Mouse (Mus musculus): ENCODE results near the gene Trio. TPM values are rescaled to one million over a fixed set of nuclear protein-coding genes. Genes with fewer than 3 reads are reported as not detected.

The Trio gene
- polyA plus RNA-seq, 1 experiment from 2014 or later, result 28.9 TPM

GRCm38 (mm10) chr15:27942148-27942847, 83.3 kb downstream of the Trio start:
- Histone ChIP-seq H3K9me3 (ENCODE audit: low read depth, low read length) (no peaks in the 10 kb centered on the region), H3K27ac (ENCODE audit: low read depth) (no peak overlapping the region), H3K4me1 (ENCODE audit: insufficient read depth) (peaks cover 12% of the 10 kb centered on the region), H3K9ac (no peak overlapping the region), H3K27me3 (ENCODE audit: insufficient read depth, low read length) (no peaks in the 10 kb centered on the region), H3K36me3 (ENCODE audit: insufficient read depth) (no peaks in the 10 kb centered on the region), H3K4me2 (no peak overlapping the region), H3K4me3 (ENCODE audit: low read depth, low read length) (no peak overlapping the region)
- TF ChIP-seq CTCF (IDR thresholded peaks at IDR 0.05; ENCODE audit: low read depth), result no peak
- ATAC-seq (ENCODE audit: insufficient read depth) (no peak), DNase-seq (no peak)
- 67% methylated on average over 11 of the region's 11 CpGs for WGBS

- Histone ChIP-seq H3K36me3 (ENCODE audit: insufficient read depth) (no peaks in the 10 kb centered on the region), H3K9me3 (ENCODE audit: low read depth, low read length) (no peaks in the 10 kb centered on the region)
Observed at GRCm38 (mm10) chr15:27941441-27941840, 84.2 kb downstream of the Trio start.

GRCm38 (mm10) chr15:27941020-27941419, 84.6 kb downstream of the Trio start:
- WGBS, result 53% methylated on average over 8 of the region's 8 CpGs
- Histone ChIP-seq H3K4me2 (no peak overlapping the region), H3K27me3 (ENCODE audit: insufficient read depth, low read length) (no peaks in the 10 kb centered on the region), H3K9ac (no peak overlapping the region), H3K36me3 (ENCODE audit: insufficient read depth) (no peaks in the 10 kb centered on the region), H3K27ac (ENCODE audit: low read depth) (no peak overlapping the region), H3K4me1 (ENCODE audit: insufficient read depth) (peaks cover 20% of the 10 kb centered on the region), H3K4me3 (ENCODE audit: low read depth, low read length) (no peak overlapping the region), H3K9me3 (ENCODE audit: low read depth, low read length) (no peaks in the 10 kb centered on the region)
- no peak for TF ChIP-seq CTCF (IDR thresholded peaks at IDR 0.05; ENCODE audit: low read depth)
- ATAC-seq (ENCODE audit: insufficient read depth) (no peak), DNase-seq (no peak)

More at GRCm38 (mm10) chr15:27941441-27941840, 84.2 kb downstream of the Trio start:
- Histone ChIP-seq H3K4me1 (ENCODE audit: insufficient read depth) (peaks cover 19% of the 10 kb centered on the region), H3K4me3 (ENCODE audit: low read depth, low read length) (no peak overlapping the region), H3K27me3 (ENCODE audit: insufficient read depth, low read length) (no peaks in the 10 kb centered on the region), H3K9ac (no peak overlapping the region), H3K4me2 (no peak overlapping the region), H3K27ac (ENCODE audit: low read depth) (no peak overlapping the region)
- no peak for ATAC-seq (ENCODE audit: insufficient read depth)
- 61% methylated on average over 8 of the region's 8 CpGs for WGBS
- no peak for TF ChIP-seq CTCF (IDR thresholded peaks at IDR 0.05; ENCODE audit: low read depth)
- DNase-seq, result no peak

- Histone ChIP-seq H3K36me3 (ENCODE audit: insufficient read depth) (no peaks in the 10 kb centered on the region), H3K9ac (no peak overlapping the region), H3K27me3 (ENCODE audit: insufficient read depth, low read length) (no peaks in the 10 kb centered on the region), H3K4me2 (no peak overlapping the region), H3K9me3 (ENCODE audit: low read depth, low read length) (no peaks in the 10 kb centered on the region), H3K4me1 (ENCODE audit: insufficient read depth) (peaks cover 22% of the 10 kb centered on the region), H3K4me3 (ENCODE audit: low read depth, low read length) (no peak overlapping the region), H3K27ac (ENCODE audit: low read depth) (no peak overlapping the region)
- DNase-seq (no peak), ATAC-seq (ENCODE audit: insufficient read depth) (no peak)
- TF ChIP-seq CTCF (IDR thresholded peaks at IDR 0.05; ENCODE audit: low read depth), result no peak
- 69% methylated on average over 4 of the region's 4 CpGs for WGBS
Observed at GRCm38 (mm10) chr15:27940032-27940431, 85.6 kb downstream of the Trio start.

- no peaks in the 10 kb centered on the region for H3K27me3 ChIP-seq (ENCODE audit: insufficient read depth, low read length)
- H3K4me3 ChIP-seq (ENCODE audit: low read depth, low read length), result no peak overlapping the region
- H3K4me1 ChIP-seq (ENCODE audit: insufficient read depth), result peaks cover 19% of the 10 kb centered on the region
- 61% methylated on average over 6 of the region's 6 CpGs for WGBS
- DNase-seq (no peak), ATAC-seq (ENCODE audit: insufficient read depth) (no peak)
- H3K4me2 ChIP-seq, result no peak overlapping the region
- no peaks in the 10 kb centered on the region for H3K9me3 ChIP-seq (ENCODE audit: low read depth, low read length)
- no peaks in the 10 kb centered on the region for H3K36me3 ChIP-seq (ENCODE audit: insufficient read depth)
- H3K9ac ChIP-seq, result no peak overlapping the region
- no peak for TF ChIP-seq CTCF (IDR thresholded peaks at IDR 0.05; ENCODE audit: low read depth)
- H3K27ac ChIP-seq (ENCODE audit: low read depth), result no peak overlapping the region
Observed at GRCm38 (mm10) chr15:27938886-27939285, 86.8 kb downstream of the Trio start.

- TF ChIP-seq CTCF (IDR thresholded peaks at IDR 0.05; ENCODE audit: low read depth), result no peak
- no peaks in the 10 kb centered on the region for H3K36me3 ChIP-seq (ENCODE audit: insufficient read depth)
- H3K9ac ChIP-seq, result peak overlapping the region; percentile 35
- 22% methylated on average over 24 of the region's 24 CpGs for WGBS
- H3K4me1 ChIP-seq (ENCODE audit: insufficient read depth), result peaks cover 19% of the 10 kb centered on the region
- 0 out of 2 replicates have a peak overlapping the region, but pooled peaks have one; percentile 19 for H3K27ac ChIP-seq (ENCODE audit: low read depth)
- peak overlapping the region; percentile 59 for H3K4me2 ChIP-seq
- DNase-seq (no peak), ATAC-seq (ENCODE audit: insufficient read depth) (peak; percentile 60)
- H3K4me3 ChIP-seq (ENCODE audit: low read depth, low read length), result peak overlapping the region; percentile 24
- no peaks in the 10 kb centered on the region for H3K27me3 ChIP-seq (ENCODE audit: insufficient read depth, low read length)
- no peaks in the 10 kb centered on the region for H3K9me3 ChIP-seq (ENCODE audit: low read depth, low read length)
Observed at GRCm38 (mm10) chr15:27937861-27938833, 87.5 kb downstream of the Trio start.
